Mouse (Mus musculus) MEL (cell line): ENCODE results near the gene Gnas. TPM values are rescaled to one million over a fixed set of nuclear protein-coding genes. Genes with fewer than 3 reads are reported as not detected.

Experiments used
- DNase-seq: peaks from one replicate; pipeline ENCODE4 v3.0.0; 2011; ENCODE audit warnings: low read depth, low spot score
- H3K27ac ChIP-seq: 2 replicates; pipeline ENCODE4 v1.5.1; 2012; ENCODE audit warnings: low read depth, mild to moderate bottlenecking, control low read depth, low read length, moderate library complexity; ENCODE audit not compliant: control insufficient read depth
- H3K27me3 ChIP-seq, 2 experiments: fragments of 150-350 bp in 1 of 2; sonication (generic) in 1 of 2; 2 replicates each; pipeline ENCODE4 v1.6.1; 2012; ENCODE audit warnings: low read length in 2 of 2, mild to moderate bottlenecking in 2 of 2, improper control_type of control experiment in 1 of 2, moderate library complexity in 1 of 2; ENCODE audit not compliant: insufficient read depth in 2 of 2, control insufficient read depth in 1 of 2
- H3K36me3 ChIP-seq, 2 experiments: 2 replicates each; pipeline ENCODE4 v1.6.1; 2012 to 2014; ENCODE audit warnings: low read length in 2 of 2, improper control_type of control experiment in 1 of 2, inconsistent platforms in 1 of 2, mild to moderate bottlenecking in 1 of 2; ENCODE audit not compliant: insufficient read depth in 2 of 2, control insufficient read depth in 1 of 2
- H3K4me1 ChIP-seq, 2 experiments: fragments of 150-350 bp in 1 of 2; sonication (generic) in 1 of 2; 2 replicates each; pipeline ENCODE4 v1.6.1; 2012; ENCODE audit warnings: low read length in 2 of 2, improper control_type of control experiment in 1 of 2, mild to moderate bottlenecking in 1 of 2; ENCODE audit not compliant: insufficient read depth in 2 of 2, control insufficient read depth in 1 of 2
- H3K4me3 ChIP-seq, 2 experiments: fragments of 150-350 bp in 1 of 2; sonication (generic) in 1 of 2; 2 replicates each; pipeline ENCODE4 v1.5.1; 2012; ENCODE audit warnings: low read depth in 2 of 2, low read length in 2 of 2, mild to moderate bottlenecking in 2 of 2, moderate library complexity in 2 of 2, control low read depth in 1 of 2, improper control_type of control experiment in 1 of 2; ENCODE audit not compliant: control insufficient read depth in 1 of 2, insufficient read depth in 1 of 2
- H3K79me2 ChIP-seq: 2 replicates; pipeline ENCODE4 v1.6.1; 2012; ENCODE audit warnings: mild to moderate bottlenecking, low read length, moderate library complexity; ENCODE audit not compliant: control insufficient read depth, poor library complexity, insufficient read depth
- H3K9ac ChIP-seq: 2 replicates; pipeline ENCODE4 v1.6.1; 2012; ENCODE audit warnings: low read depth, mild to moderate bottlenecking, control low read depth, low read length, moderate library complexity; ENCODE audit not compliant: control insufficient read depth, poor library complexity, severe bottlenecking
- H3K9me3 ChIP-seq: fragments of 150-350 bp; sonication (generic); replicated peaks from 2 replicates; pipeline ENCODE4 v1.6.1; 2012; ENCODE audit warnings: mild to moderate bottlenecking, low read length, improper control_type of control experiment, moderate library complexity; ENCODE audit not compliant: insufficient read depth
- BHLHE40 ChIP-seq: IDR thresholded peaks from 2 replicates; pipeline ENCODE4 v1.6.1; 2012; ENCODE audit warnings: low read depth, mild to moderate bottlenecking, inconsistent platforms, low read length, improper control_type of control experiment, borderline replicate concordance
- CTCF ChIP-seq, 3 experiments: IDR thresholded peaks in 2 of 3; conservative IDR thresholded peaks in 1 of 3; 2 replicates each; pipeline ENCODE4 v1.5.1; 2011 to 2012; ENCODE audit warnings: low read length in 3 of 3, low read depth in 2 of 3, mild to moderate bottlenecking in 2 of 3, improper control_type of control experiment in 1 of 3, inconsistent platforms in 1 of 3, mixed read lengths in 1 of 3, moderate library complexity in 1 of 3; ENCODE audit not compliant: control insufficient read depth in 1 of 3, insufficient read depth in 1 of 3, poor library complexity in 1 of 3, severe bottlenecking in 1 of 3
- EP300 ChIP-seq, 2 experiments: IDR thresholded peaks; 2 replicates each; pipeline ENCODE4 v1.6.1; 2011; ENCODE audit warnings: improper control_type of control experiment in 2 of 2, low read length in 2 of 2, low read depth in 1 of 2, mild to moderate bottlenecking in 1 of 2
- GABPA ChIP-seq: IDR thresholded peaks from 2 replicates; pipeline ENCODE4 v1.6.1; 2012; ENCODE audit warnings: low read depth, mild to moderate bottlenecking, inconsistent platforms, low read length, improper control_type of control experiment, moderate library complexity
- GATA1 ChIP-seq: IDR thresholded peaks from 2 replicates; pipeline ENCODE4 v1.6.1; 2011; ENCODE audit warnings: low read depth, low read length, improper control_type of control experiment
- HCFC1 ChIP-seq: IDR thresholded peaks from 2 replicates; pipeline ENCODE4 v1.6.1; 2012; ENCODE audit warnings: low read depth, mild to moderate bottlenecking, inconsistent platforms, low read length, improper control_type of control experiment, moderate library complexity
- KAT2A ChIP-seq: conservative IDR thresholded peaks from 2 replicates; pipeline ENCODE4 v1.6.1; 2012; ENCODE audit warnings: low read depth, low read length, improper control_type of control experiment, inconsistent platforms
- MAFK ChIP-seq: IDR thresholded peaks from 2 replicates; pipeline ENCODE4 v1.6.1; 2011; ENCODE audit warnings: low read depth, mild to moderate bottlenecking, low read length, improper control_type of control experiment, borderline replicate concordance
- MAX ChIP-seq: IDR thresholded peaks from 2 replicates; pipeline ENCODE4 v1.6.1; 2011; ENCODE audit warnings: low read length, improper control_type of control experiment
- MAZ ChIP-seq: IDR thresholded peaks from 2 replicates; pipeline ENCODE4 v1.6.1; 2012; ENCODE audit warnings: low read depth, mild to moderate bottlenecking, inconsistent platforms, low read length, improper control_type of control experiment
- MXI1 ChIP-seq: IDR thresholded peaks from 2 replicates; pipeline ENCODE4 v1.6.1; 2011; ENCODE audit warnings: mild to moderate bottlenecking, low read depth, low read length, improper control_type of control experiment
- MYB ChIP-seq: IDR thresholded peaks from 2 replicates; pipeline ENCODE4 v1.6.1; 2011; ENCODE audit warnings: mild to moderate bottlenecking, low read depth, low read length, improper control_type of control experiment
- MYC ChIP-seq: IDR thresholded peaks from 2 replicates; pipeline ENCODE4 v1.6.1; 2011; ENCODE audit warnings: low read depth, mild to moderate bottlenecking, low read length, improper control_type of control experiment, moderate library complexity
- NRF1 ChIP-seq: IDR thresholded peaks from 2 replicates; pipeline ENCODE4 v1.6.1; 2014; ENCODE audit warnings: low read depth, mild to moderate bottlenecking, inconsistent platforms, low read length, improper control_type of control experiment, moderate library complexity; ENCODE audit not compliant: poor library complexity, insufficient read depth, severe bottlenecking
- POLR2A ChIP-seq, 2 experiments: IDR thresholded peaks; 2 replicates each; pipeline ENCODE4 v1.6.1; 2011 to 2012; ENCODE audit warnings: low read length in 2 of 2, mild to moderate bottlenecking in 2 of 2, control low read depth in 1 of 2, improper control_type of control experiment in 1 of 2, low read depth in 1 of 2, moderate library complexity in 1 of 2; ENCODE audit not compliant: control insufficient read depth in 1 of 2, insufficient read depth in 1 of 2, poor library complexity in 1 of 2
- POLR2AphosphoS5 ChIP-seq: IDR thresholded peaks from 2 replicates; pipeline ENCODE4 v1.6.1; 2012; ENCODE audit warnings: low read depth, borderline replicate concordance, mild to moderate bottlenecking, inconsistent platforms, low read length, moderate library complexity, mixed read lengths
- RAD21 ChIP-seq: IDR thresholded peaks from 2 replicates; pipeline ENCODE4 v1.6.1; 2011; ENCODE audit warnings: mild to moderate bottlenecking, low read depth, low read length, improper control_type of control experiment
- RCOR1 ChIP-seq: IDR thresholded peaks from 2 replicates; pipeline ENCODE4 v1.6.1; 2012; ENCODE audit warnings: low read depth, mild to moderate bottlenecking, inconsistent platforms, low read length, improper control_type of control experiment
- SIN3A ChIP-seq: IDR thresholded peaks from 2 replicates; pipeline ENCODE4 v1.6.1; 2012; ENCODE audit warnings: low read length, improper control_type of control experiment, inconsistent platforms
- SMC3 ChIP-seq: IDR thresholded peaks from 2 replicates; pipeline ENCODE4 v1.6.1; 2011; ENCODE audit warnings: low read depth, low read length, improper control_type of control experiment
- TAL1 ChIP-seq: IDR thresholded peaks from 2 replicates; pipeline ENCODE4 v1.6.1; 2012; ENCODE audit warnings: mild to moderate bottlenecking, inconsistent platforms, low read length, moderate library complexity, mixed read lengths
- TCF12 ChIP-seq: IDR thresholded peaks from 2 replicates; pipeline ENCODE4 v1.6.1; 2014; ENCODE audit warnings: low read depth, mild to moderate bottlenecking, inconsistent platforms, low read length, improper control_type of control experiment, moderate library complexity
- UBTF ChIP-seq: IDR thresholded peaks from 2 replicates; pipeline ENCODE4 v1.6.1; 2012; ENCODE audit warnings: low read depth, mild to moderate bottlenecking, inconsistent platforms, low read length, improper control_type of control experiment, moderate library complexity, borderline replicate concordance; ENCODE audit not compliant: insufficient read depth
- USF2 ChIP-seq, 2 experiments: IDR thresholded peaks; 2 replicates each; pipeline ENCODE4 v1.6.1; 2011 to 2012; ENCODE audit warnings: improper control_type of control experiment in 2 of 2, low read length in 2 of 2, borderline replicate concordance in 1 of 2, inconsistent platforms in 1 of 2, low read depth in 1 of 2, mild to moderate bottlenecking in 1 of 2; ENCODE audit not compliant: insufficient read depth in 1 of 2
- ZC3H11A ChIP-seq: IDR thresholded peaks from 2 replicates; pipeline ENCODE4 v1.6.1; 2012; ENCODE audit warnings: low read depth, mild to moderate bottlenecking, inconsistent platforms, low read length, improper control_type of control experiment
- polyA plus RNA-seq, 2 experiments: library from polyadenylated mRNA; stranded (reverse) in 1 of 2; unstranded in 1 of 2; fragments of >175 nt in 1 of 2; fragments of >200 nt in 1 of 2; gene quantifications; 2 replicates each; pipeline versions ENCODE4 v1.2.1 to v1.2.4; 2012; ENCODE audit warnings: low replicate concordance in 2 of 2, low read depth in 1 of 2; ENCODE audit not compliant: insufficient read length in 2 of 2, insufficient read depth in 1 of 2, missing spikeins in 1 of 2
- total RNA-seq: library from RNA; depleted of rRNA; stranded (reverse); fragments of 300-350 nt; gene quantifications from 2 replicates; pipeline ENCODE4 v1.2.3, GENCODE M21; 2012

Gene Gnas
- total and polyA plus RNA-seq, 3 experiments, result 273 to 447 (median 383) TPM

DNA sequence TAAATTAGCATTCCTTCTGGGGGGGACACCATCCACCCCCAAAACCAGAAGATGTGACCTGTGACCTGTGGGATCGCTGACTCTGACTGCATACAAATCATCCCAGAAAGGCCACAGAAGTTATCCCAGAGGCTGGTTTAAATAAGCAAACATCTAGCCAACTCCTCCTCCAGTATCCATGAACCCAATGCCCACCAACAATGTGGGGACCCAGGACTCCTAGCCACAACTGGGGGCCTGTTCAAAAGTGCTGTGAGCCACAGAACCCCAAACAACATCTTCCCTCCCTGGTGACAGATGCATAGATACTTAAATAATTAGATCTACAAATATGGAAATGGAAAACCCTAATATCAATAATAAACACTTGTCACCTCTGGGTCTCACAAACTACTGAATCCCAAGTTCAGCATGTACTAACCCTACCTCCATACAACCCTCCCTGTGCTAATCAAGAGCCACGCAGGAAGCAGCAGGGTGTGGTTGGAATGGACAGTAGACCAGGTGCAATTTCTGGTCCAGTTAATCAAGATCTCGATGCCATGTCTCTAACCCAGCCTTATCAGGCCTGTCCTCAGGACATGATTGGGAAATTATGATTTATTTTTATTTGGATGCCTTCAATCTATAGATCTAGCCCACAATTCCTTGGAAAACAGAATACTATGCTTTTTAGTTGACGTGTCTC is 56.9 kb downstream of the Gnas start:
- Histone ChIP-seq H3K27me3 (no peaks in the 10 kb centered on the region), H3K4me3 (no peak overlapping the region), H3K4me1 (peaks cover 2 to 5% of the 10 kb centered on the region in 2 experiments; a peak in 2 of 4 replicates), H3K9me3 (no peaks in the 10 kb centered on the region)
- TF ChIP-seq NRF1 (no peak), UBTF (no peak), SIN3A (no peak), TAL1 (no peak), MXI1 (no peak), MYB (no peak), RAD21 (no peak), ZC3H11A (no peak)
- TF ChIP-seq, all 39 proteins: peak for 0
- Histone ChIP-seq H3K79me2 (peaks cover 26% of the 10 kb centered on the region), H3K9ac (no peak overlapping the region), H3K27ac (no peak overlapping the region), H3K36me3 (peaks cover 10 to 18% of the 10 kb centered on the region in 2 experiments)
- DNase-seq, result peak; percentile 5

DNA sequence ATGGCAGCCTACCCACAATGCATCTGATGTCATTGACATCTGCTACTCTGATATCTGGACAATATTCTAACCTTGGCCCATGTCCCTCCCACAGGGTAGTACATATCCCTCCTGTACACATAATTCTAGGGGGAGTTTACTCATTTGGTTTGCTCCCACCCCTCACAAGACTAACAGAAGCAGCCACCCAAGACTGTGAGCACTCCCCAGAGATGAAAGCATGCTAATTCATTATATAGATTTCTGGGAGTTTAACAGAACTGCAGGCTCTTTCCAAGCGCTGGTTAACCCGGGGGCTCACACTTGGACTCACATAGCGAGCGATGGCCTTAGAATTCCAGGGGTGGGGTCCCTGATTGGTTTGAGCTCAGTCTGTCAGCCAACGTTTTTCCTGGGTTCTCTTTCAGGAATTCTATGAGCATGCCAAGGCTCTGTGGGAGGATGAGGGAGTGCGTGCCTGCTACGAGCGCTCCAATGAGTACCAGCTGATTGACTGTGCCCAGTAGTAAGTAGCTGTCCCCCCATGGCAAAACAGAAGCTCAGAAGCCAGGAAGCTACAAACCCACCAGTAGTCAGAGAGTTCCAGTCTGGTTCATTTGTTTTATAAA is 58.8 kb downstream of the Gnas start:
- Histone ChIP-seq H3K9me3 (no peaks in the 10 kb centered on the region), H3K27me3 (no peaks in the 10 kb centered on the region), H3K27ac (no peak overlapping the region), H3K4me1 (peaks cover 2 to 5% of the 10 kb centered on the region in 2 experiments; a peak in 2 of 4 replicates), H3K79me2 (peaks cover 15% of the 10 kb centered on the region), H3K36me3 (peaks cover 14 to 18% of the 10 kb centered on the region in 2 experiments), H3K4me3 (no peak overlapping the region), H3K9ac (no peak overlapping the region)
- no peak for DNase-seq
- TF ChIP-seq MYC (no peak), SMC3 (no peak), POLR2A (IDR thresholded peaks at IDR 0.05; ENCODE audit: control insufficient read depth in 1 of 2, insufficient read depth in 1 of 2, low read depth in 1 of 2, low read length in 2 of 2, poor library complexity in 1 of 2) (no peak), ZC3H11A (no peak), EP300 (IDR thresholded peaks at IDR 0.05; ENCODE audit: low read depth in 1 of 2, low read length in 2 of 2) (no peak), HCFC1 (no peak), MAX (no peak), MAFK (no peak), TCF12 (no peak), RCOR1 (no peak), USF2 (IDR thresholded peaks at IDR 0.05; ENCODE audit: borderline replicate concordance in 1 of 2, insufficient read depth in 1 of 2, low read depth in 1 of 2, low read length in 2 of 2) (no peak), GABPA (no peak), KAT2A (no peak), MAZ (no peak), CTCF (IDR thresholded peaks at IDR 0.05 in 2 of 3, conservative IDR thresholded peaks at IDR 0.05 in 1 of 3; ENCODE audit: control insufficient read depth in 1 of 3, insufficient read depth in 1 of 3, low read depth in 2 of 3, low read length in 3 of 3, poor library complexity in 1 of 3, severe bottlenecking in 1 of 3) (no peak), POLR2AphosphoS5 (no peak), GATA1 (no peak), TAL1 (no peak), BHLHE40 (no peak)
